Mouse (Mus musculus) liver, postnatal 0 days (tissue): Measurements from ENCODE around the gene Hmgb2.

Experiments
- CTCF ChIP-seq: sonication (generic); IDR thresholded peaks from 2 replicates; pipeline ENCODE4 v1.5.1; 2016; ENCODE audit warnings: antibody characterized with exemption, low read depth
- EP300 ChIP-seq: IDR thresholded peaks from 2 replicates; pipeline ENCODE4 v1.6.1; 2016; ENCODE audit warnings: antibody characterized with exemption, low read depth, mild to moderate bottlenecking

DNA sequence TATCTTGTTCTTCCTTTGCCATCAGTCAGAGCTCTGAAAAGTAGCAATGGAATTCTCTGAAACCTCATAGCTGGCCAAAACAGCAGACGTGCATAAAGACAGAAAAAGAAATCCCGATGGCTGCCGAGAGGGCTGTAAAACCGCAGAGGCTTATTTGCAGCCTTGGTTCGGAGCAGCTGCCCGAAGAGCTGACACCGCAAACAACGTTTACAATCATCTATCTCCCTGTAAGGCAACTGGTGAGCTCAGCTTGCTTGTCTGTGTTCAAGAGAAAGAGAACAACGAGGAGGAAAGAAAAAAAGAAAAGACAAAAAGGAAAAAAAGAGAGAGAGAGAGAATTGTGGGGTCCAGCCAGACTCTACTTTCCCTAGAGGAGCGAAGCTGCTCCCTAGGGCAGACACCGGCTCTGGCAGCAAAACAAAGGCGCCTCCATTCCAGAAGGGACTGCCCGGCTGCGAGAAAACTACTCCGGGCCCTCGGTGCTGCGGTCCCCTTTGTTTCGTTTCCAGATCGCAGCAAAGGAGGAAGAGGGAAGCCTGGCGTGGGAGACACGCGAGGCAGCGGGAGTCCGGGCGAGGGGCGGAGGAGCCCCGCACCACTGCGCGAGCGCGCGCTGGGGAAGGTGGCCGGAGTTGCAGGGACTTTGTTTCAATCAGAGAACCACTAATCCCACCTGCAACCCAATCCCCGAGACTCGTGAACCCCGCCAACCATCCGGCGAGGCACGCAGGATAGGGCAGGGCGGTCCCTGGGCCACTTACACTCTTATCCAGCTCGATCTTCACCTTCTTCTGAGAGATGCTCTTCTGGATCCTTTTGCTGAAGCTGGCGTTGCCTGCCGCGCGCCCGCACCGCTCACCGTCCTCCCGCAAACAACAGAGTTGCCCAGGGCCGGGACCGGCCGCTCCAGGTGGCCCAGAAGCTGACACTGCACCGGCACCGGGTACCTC lies 24.9 kb upstream of the Hmgb2 start:
- TF ChIP-seq EP300, result no peak
- TF ChIP-seq CTCF, result no peak
